Mouse (Mus musculus): ENCODE measurements around the gene Pcdh9.

- TF ChIP-seq CTCF (IDR thresholded peaks at IDR 0.05) (no peak), EP300 (IDR thresholded peaks at IDR 0.05; ENCODE audit: insufficient read depth, low read depth, low read length) (no peak), POLR2A (IDR thresholded peaks at IDR 0.05; ENCODE audit: insufficient read depth, low read depth, low read length) (no peak)
These were observed 32.4 kb downstream of the Pcdh9 start for GRCm38 (mm10) chr14:93858069-93858468.

Data from heart, adult 2 months (tissue).